Mouse (Mus musculus) myocyte (in vitro differentiated cells): ENCODE measurements around the gene Sfta2.

Experiments used
- CEBPB ChIP-seq: IDR thresholded peaks from 2 replicates; pipeline ENCODE4 v1.6.1; 2011; ENCODE audit warnings: mild to moderate bottlenecking, moderate library complexity; ENCODE audit not compliant: poor library complexity, insufficient read depth, severe bottlenecking
- MYOD1 ChIP-seq, 3 experiments: IDR thresholded peaks; one replicate each; pipeline ENCODE4 v1.6.1; 2011; ENCODE audit warnings: control low read depth in 2 of 3, low read depth in 2 of 3, mild to moderate bottlenecking in 2 of 3, moderate library complexity in 1 of 3; ENCODE audit not compliant: insufficient read length in 2 of 3, control insufficient read depth in 1 of 3
- POLR2A ChIP-seq: IDR thresholded peaks from one replicate; pipeline ENCODE4 v1.6.1; 2011; ENCODE audit warnings: low read depth, mild to moderate bottlenecking, control low read depth, moderate library complexity; ENCODE audit not compliant: insufficient read length
- POLR2AphosphoS2 ChIP-seq: IDR thresholded peaks from one replicate; pipeline ENCODE4 v1.6.1; 2011; ENCODE audit warnings: low read depth, control low read depth; ENCODE audit not compliant: insufficient read length
- REST ChIP-seq: IDR thresholded peaks from one replicate; pipeline ENCODE4 v1.6.1; 2011; ENCODE audit warnings: mild to moderate bottlenecking, control low read depth, moderate library complexity; ENCODE audit not compliant: insufficient read depth, insufficient read length
- TCF12 ChIP-seq: IDR thresholded peaks from one replicate; pipeline ENCODE4 v1.6.1; 2011; ENCODE audit warnings: mild to moderate bottlenecking, control low read depth; ENCODE audit not compliant: poor library complexity, insufficient read depth, severe bottlenecking
- USF1 ChIP-seq: IDR thresholded peaks from one replicate; pipeline ENCODE4 v1.6.1; 2011; ENCODE audit warnings: low read depth, mild to moderate bottlenecking, control low read depth, moderate library complexity

DNA sequence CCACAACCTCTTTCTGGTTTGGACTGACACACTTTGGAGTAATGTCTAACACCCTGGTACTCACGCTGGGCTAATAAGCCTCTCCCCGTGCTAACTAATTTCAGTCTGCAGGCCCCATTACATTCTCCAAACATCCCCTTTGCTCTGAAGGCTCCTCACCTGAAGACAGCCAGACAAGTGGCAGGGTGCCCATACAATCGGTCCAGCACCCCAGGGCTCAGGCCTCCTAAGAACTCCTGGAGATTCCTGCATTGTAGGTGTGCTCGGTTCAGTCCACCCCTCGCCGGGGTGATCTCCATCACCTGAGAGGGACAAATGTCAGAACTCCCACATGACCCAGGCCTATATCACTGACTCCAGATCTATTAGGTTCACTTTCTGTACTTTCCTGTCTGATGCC is 71.2 kb downstream of the Sfta2 start:
- TF ChIP-seq TCF12 (no peak), CEBPB (no peak), POLR2AphosphoS2 (no peak), POLR2A (no peak), MYOD1 (IDR thresholded peaks at IDR 0.05; ENCODE audit: control insufficient read depth in 1 of 3, insufficient read length in 2 of 3, low read depth in 2 of 3) (no peak), USF1 (no peak), REST (no peak)
